Mouse (Mus musculus) left cerebral cortex, adult 11 months (tissue): ENCODE measurements around the gene Ndufs7.
A peak's percentile ranks its signal among the peaks of the same experiment; 100 is the strongest.
"Not testable (repeated sequence)": the region's sequence is repeated elsewhere in the genome, so short reads cannot be mapped to it uniquely, and the experiment has no call there.

Experiments used
- DNase-seq: peaks from one replicate; pipeline ENCODE4 v3.0.0; 2022; ENCODE audit warnings: low spot score

The Ndufs7 gene

GRCm38 (mm10) chr10:80242607-80243006 is 6.3 kb upstream of the Ndufs7 start:
- no peak for DNase-seq

GRCm38 (mm10) chr10:80244791-80245399 is 4.0 kb upstream of the Ndufs7 start:
- DNase-seq = no peak

GRCm38 (mm10) chr10:80245600-80245999 is 3.3 kb upstream of the Ndufs7 start:
- no peak for DNase-seq

- no peak for DNase-seq
Observed at GRCm38 (mm10) chr10:80247849-80248248, 1.1 kb upstream of the Ndufs7 start.

GRCm38 (mm10) chr10:80248437-80248836 is 484 bp upstream of the Ndufs7 start:
- not testable (repeated sequence) for DNase-seq

- no peak for DNase-seq
Observed at GRCm38 (mm10) chr10:80250059-80250458, 1.1 kb downstream of the Ndufs7 start.

GRCm38 (mm10) chr10:80250573-80250972 is 1.7 kb downstream of the Ndufs7 start:
- DNase-seq = no peak

- DNase-seq = no peak
Observed at GRCm38 (mm10) chr10:80252011-80252410, 3.1 kb downstream of the Ndufs7 start.

- DNase-seq = no peak
Observed at GRCm38 (mm10) chr10:80252493-80253274, 3.8 kb downstream of the Ndufs7 start.

- no peak for DNase-seq
Observed at GRCm38 (mm10) chr10:80253551-80253950, 4.6 kb downstream of the Ndufs7 start.

- DNase-seq = no peak
Observed at GRCm38 (mm10) chr10:80254331-80255297, 5.7 kb downstream of the Ndufs7 start.

- DNase-seq = no peak
Observed at GRCm38 (mm10) chr10:80255881-80256535, 7.1 kb downstream of the Ndufs7 start.

- DNase-seq = no peak
Observed at GRCm38 (mm10) chr10:80257936-80258335, 9.0 kb downstream of the Ndufs7 start.

- DNase-seq = no peak
Observed at GRCm38 (mm10) chr10:80258752-80259462, 10.0 kb downstream of the Ndufs7 start.

- no peak for DNase-seq
Observed at GRCm38 (mm10) chr10:80259463-80259805, 10.5 kb downstream of the Ndufs7 start.

- DNase-seq = peak; percentile 71
Observed at GRCm38 (mm10) chr10:80259861-80260641, 11.1 kb downstream of the Ndufs7 start.

- peak; percentile 90 for DNase-seq
Observed at GRCm38 (mm10) chr10:80260642-80261584, 12.0 kb downstream of the Ndufs7 start, which contains the start of the genes Gamt and Dazap1. Gene Gamt, minus strand, starts transcription at chr10:80261012. Gene Dazap1, plus strand, starts transcription at chr10:80261486.

GRCm38 (mm10) chr10:80261585-80261968 is 12.7 kb downstream of the Ndufs7 start:
- peak; percentile 89 for DNase-seq

- no peak for DNase-seq
Observed at GRCm38 (mm10) chr10:80262169-80262568, 13.2 kb downstream of the Ndufs7 start.
